Mouse (Mus musculus): ENCODE measurements around the gene Tmem120b. TPM values are rescaled to one million over a fixed set of nuclear protein-coding genes. Genes with fewer than 3 reads are reported as not detected.
"Not testable (repeated sequence)": the region's sequence is repeated elsewhere in the genome, so short reads cannot be mapped to it uniquely, and the experiment has no call there.

The Tmem120b gene
- polyA plus RNA-seq, 1 experiment from 2014 or later: 11.8 TPM

GRCm38 (mm10) chr5:123051736-123052135 is 16.5 kb upstream of the Tmem120b start:
- H3K36me3 ChIP-seq: no peaks in the 10 kb centered on the region
- WGBS: 70% methylated on average over 5 of the region's 5 CpGs
- no peak overlapping the region for H3K4me2 ChIP-seq
- no peaks in the 10 kb centered on the region for H3K27me3 ChIP-seq (replicated peaks)
- H3K4me1 ChIP-seq: peaks cover 8% of the 10 kb centered on the region
- H3K27ac ChIP-seq (replicated peaks): no peak overlapping the region
- ATAC-seq (ENCODE audit: extremely low read depth, insufficient number of reproducible peaks, low FRiP score, low TSS enrichment): no peak
- H3K9ac ChIP-seq: no peak overlapping the region
- H3K9me3 ChIP-seq: peaks cover 2% of the 10 kb centered on the region; the same call in 1 of the 2 replicates
- H3K4me3 ChIP-seq: no peak overlapping the region

- peak overlapping the region; percentile 52 for H3K4me3 ChIP-seq
- peaks cover 26% of the 10 kb centered on the region for H3K4me1 ChIP-seq
- H3K27me3 ChIP-seq (replicated peaks): no peaks in the 10 kb centered on the region
- H3K36me3 ChIP-seq: no peaks in the 10 kb centered on the region
- peak; percentile 92 for ATAC-seq (ENCODE audit: extremely low read depth, insufficient number of reproducible peaks, low FRiP score, low TSS enrichment)
- H3K9me3 ChIP-seq: no peaks in the 10 kb centered on the region
- H3K4me2 ChIP-seq: peak overlapping the region; percentile 67
- WGBS: 8% methylated on average over 48 of the region's 48 CpGs
- H3K9ac ChIP-seq: peak overlapping the region; percentile 75
- H3K27ac ChIP-seq (replicated peaks): peak overlapping the region; percentile 74
Measured at GRCm38 (mm10) chr5:123057366-123058250, 10.6 kb upstream of the Tmem120b start.

- H3K4me1 ChIP-seq: peaks cover 26% of the 10 kb centered on the region
- ATAC-seq (ENCODE audit: extremely low read depth, insufficient number of reproducible peaks, low FRiP score, low TSS enrichment): no peak
- H3K4me2 ChIP-seq: peak overlapping the region; percentile 67
- peak overlapping the region; percentile 74 for H3K27ac ChIP-seq (replicated peaks)
- no peaks in the 10 kb centered on the region for H3K9me3 ChIP-seq
- no peaks in the 10 kb centered on the region for H3K36me3 ChIP-seq
- peak overlapping the region; percentile 52 for H3K4me3 ChIP-seq
- peak overlapping the region; percentile 75 for H3K9ac ChIP-seq
- whole genome bisulfite sequencing: 35% methylated on average over 16 of the region's 16 CpGs
- no peaks in the 10 kb centered on the region for H3K27me3 ChIP-seq (replicated peaks)
Measured at GRCm38 (mm10) chr5:123058251-123059102, 9.7 kb upstream of the Tmem120b start.

- H3K9ac ChIP-seq: peak overlapping the region; percentile 67
- no peak for ATAC-seq (ENCODE audit: extremely low read depth, insufficient number of reproducible peaks, low FRiP score, low TSS enrichment)
- peaks cover 29% of the 10 kb centered on the region for H3K4me1 ChIP-seq
- H3K4me2 ChIP-seq: peak overlapping the region; percentile 64
- H3K27ac ChIP-seq (replicated peaks): peak overlapping the region; percentile 92
- H3K9me3 ChIP-seq: no peaks in the 10 kb centered on the region
- peak overlapping the region; percentile 32 for H3K4me3 ChIP-seq
- no peaks in the 10 kb centered on the region for H3K36me3 ChIP-seq
- no peaks in the 10 kb centered on the region for H3K27me3 ChIP-seq (replicated peaks)
- WGBS: 9% methylated on average over 14 of the region's 14 CpGs
Measured at GRCm38 (mm10) chr5:123059757-123060520, 8.3 kb upstream of the Tmem120b start.

GRCm38 (mm10) chr5:123060706-123061401 is 7.4 kb upstream of the Tmem120b start:
- Histone ChIP-seq H3K36me3 (no peaks in the 10 kb centered on the region), H3K4me1 (peaks cover 29% of the 10 kb centered on the region), H3K4me3 (peak overlapping the region; percentile 32), H3K4me2 (peak overlapping the region; percentile 64), H3K27ac (replicated peaks) (peak overlapping the region; percentile 92), H3K27me3 (replicated peaks) (no peaks in the 10 kb centered on the region), H3K9me3 (no peaks in the 10 kb centered on the region), H3K9ac (peak overlapping the region; percentile 67)
- no peak for ATAC-seq (ENCODE audit: extremely low read depth, insufficient number of reproducible peaks, low FRiP score, low TSS enrichment)
- WGBS: 57% methylated on average over 9 of the region's 9 CpGs

- peaks cover 29% of the 10 kb centered on the region for H3K4me1 ChIP-seq
- not testable (repeated sequence) for H3K4me2 ChIP-seq; H3K4me3 ChIP-seq; ATAC-seq (ENCODE audit: extremely low read depth, insufficient number of reproducible peaks, low FRiP score, low TSS enrichment); H3K27ac ChIP-seq (replicated peaks); H3K27me3 ChIP-seq (replicated peaks); H3K9ac ChIP-seq; H3K9me3 ChIP-seq; H3K36me3 ChIP-seq
- 78% methylated on average over 6 of the region's 6 CpGs for WGBS
Measured at GRCm38 (mm10) chr5:123061402-123061749, 6.8 kb upstream of the Tmem120b start.

- Histone ChIP-seq H3K36me3 (no peaks in the 10 kb centered on the region), H3K9me3 (no peaks in the 10 kb centered on the region), H3K9ac (no peak overlapping the region), H3K27ac (replicated peaks) (no peak overlapping the region), H3K4me1 (peaks cover 35% of the 10 kb centered on the region), H3K27me3 (replicated peaks) (no peaks in the 10 kb centered on the region), H3K4me2 (no peak overlapping the region), H3K4me3 (no peak overlapping the region)
- 79% methylated on average over 3 of the region's 3 CpGs for WGBS
- no peak for ATAC-seq (ENCODE audit: extremely low read depth, insufficient number of reproducible peaks, low FRiP score, low TSS enrichment)
Measured at GRCm38 (mm10) chr5:123063141-123063540, 5.1 kb upstream of the Tmem120b start.

GRCm38 (mm10) chr5:123064207-123064606 is 4.0 kb upstream of the Tmem120b start:
- 30% methylated on average over 6 of the region's 6 CpGs for WGBS
- H3K27me3 ChIP-seq (replicated peaks): no peaks in the 10 kb centered on the region

GRCm38 (mm10) chr5:123067395-123067995 is 720 bp upstream of the Tmem120b start:
- WGBS: 11% methylated on average over 6 of the region's 6 CpGs
- Histone ChIP-seq H3K27ac (replicated peaks) (peak overlapping the region; percentile 84), H3K4me1 (peaks cover 15% of the 10 kb centered on the region), H3K4me2 (peak overlapping the region; percentile 31; the same call in 1 of the 2 replicates), H3K36me3 (no peaks in the 10 kb centered on the region), H3K9ac (no peak overlapping the region), H3K27me3 (replicated peaks) (no peaks in the 10 kb centered on the region), H3K9me3 (no peaks in the 10 kb centered on the region), H3K4me3 (no peak overlapping the region)
- peak; percentile 46 for ATAC-seq (ENCODE audit: extremely low read depth, insufficient number of reproducible peaks, low FRiP score, low TSS enrichment)

More at GRCm38 (mm10) chr5:123064207-123064606, 4.0 kb upstream of the Tmem120b start:
- Histone ChIP-seq H3K4me2 (no peak overlapping the region), H3K4me1 (peaks cover 31% of the 10 kb centered on the region), H3K36me3 (no peaks in the 10 kb centered on the region), H3K9me3 (no peaks in the 10 kb centered on the region), H3K4me3 (no peak overlapping the region), H3K9ac (peak overlapping the region; percentile 30; the same call in 1 of the 2 replicates), H3K27ac (replicated peaks) (no peak overlapping the region)
- no peak for ATAC-seq (ENCODE audit: extremely low read depth, insufficient number of reproducible peaks, low FRiP score, low TSS enrichment)

GRCm38 (mm10) chr5:123068714-123069113 is 499 bp downstream of the Tmem120b start:
- no peak for ATAC-seq (ENCODE audit: extremely low read depth, insufficient number of reproducible peaks, low FRiP score, low TSS enrichment)
- no peak overlapping the region for H3K27ac ChIP-seq (replicated peaks)
- no peaks in the 10 kb centered on the region for H3K27me3 ChIP-seq (replicated peaks)
- H3K9ac ChIP-seq: no peak overlapping the region
- H3K9me3 ChIP-seq: no peaks in the 10 kb centered on the region
- peaks cover 15% of the 10 kb centered on the region for H3K4me1 ChIP-seq
- H3K4me2 ChIP-seq: no peak overlapping the region
- H3K36me3 ChIP-seq: no peaks in the 10 kb centered on the region
- 83% methylated on average over 2 of the region's 2 CpGs for WGBS
- H3K4me3 ChIP-seq: no peak overlapping the region
